Mouse (Mus musculus) ES-E14 (cell line): Measurements from ENCODE around the gene Sertad2. TPM values are rescaled to one million over a fixed set of nuclear protein-coding genes. Genes with fewer than 3 reads are reported as not detected.

Source experiments
- DNase-seq: peaks from one replicate; pipeline ENCODE4 v3.0.0-alpha.2; 2013; ENCODE audit warnings: low read depth, low spot score
- H3K27ac ChIP-seq: 2 replicates; pipeline ENCODE4 v1.5.1; 2012; ENCODE audit warnings: low read depth, mild to moderate bottlenecking, low read length, moderate library complexity, mixed read lengths; ENCODE audit not compliant: poor library complexity, insufficient read depth, severe bottlenecking
- H3K36me3 ChIP-seq: 2 replicates; pipeline ENCODE4 v1.6.1; 2012; ENCODE audit warnings: mild to moderate bottlenecking, low read length, moderate library complexity, mixed read lengths; ENCODE audit not compliant: control insufficient read depth, poor library complexity, insufficient read depth, severe bottlenecking
- H3K4me1 ChIP-seq, 2 experiments: fragments of 150-350 bp in 1 of 2; sonication (generic) in 1 of 2; 2 replicates each; pipeline ENCODE4 v1.6.1; 2012; ENCODE audit warnings: low read length in 2 of 2, mild to moderate bottlenecking in 1 of 2, mixed read lengths in 1 of 2; ENCODE audit not compliant: control insufficient read depth in 2 of 2, insufficient read depth in 2 of 2, poor library complexity in 1 of 2
- H3K4me3 ChIP-seq, 2 experiments: fragments of 150-350 bp in 1 of 2; sonication (generic) in 1 of 2; 2 replicates each; pipeline ENCODE4 v1.5.1; 2012; ENCODE audit warnings: low read length in 2 of 2, low read depth in 1 of 2, mild to moderate bottlenecking in 1 of 2, mixed read lengths in 1 of 2; ENCODE audit not compliant: insufficient read depth in 1 of 2, poor library complexity in 1 of 2, severe bottlenecking in 1 of 2
- H3K9ac ChIP-seq: 2 replicates; pipeline ENCODE4 v1.6.1; 2012; ENCODE audit warnings: low read depth, mild to moderate bottlenecking, low read length, mixed read lengths; ENCODE audit not compliant: poor library complexity, insufficient read depth, severe bottlenecking
- H3K9me3 ChIP-seq: fragments of 150-350 bp; sonication (generic); 2 replicates; pipeline ENCODE4 v1.6.1; 2012; ENCODE audit warnings: low read depth, mild to moderate bottlenecking, low read length; ENCODE audit not compliant: control insufficient read depth, insufficient read depth
- CHD2 ChIP-seq: IDR thresholded peaks from 2 replicates; pipeline ENCODE4 v1.6.1; 2014; ENCODE audit warnings: mild to moderate bottlenecking, low read depth, low read length, inconsistent platforms
- HCFC1 ChIP-seq: IDR thresholded peaks from 2 replicates; pipeline ENCODE4 v1.6.1; 2012; ENCODE audit warnings: low read length, inconsistent platforms, borderline replicate concordance; ENCODE audit not compliant: insufficient read depth
- MAFK ChIP-seq: IDR thresholded peaks from 2 replicates; pipeline ENCODE4 v1.6.1; 2014; ENCODE audit warnings: mild to moderate bottlenecking, low read depth, low read length, inconsistent platforms; ENCODE audit not compliant: insufficient read depth
- ZC3H11A ChIP-seq: IDR thresholded peaks from 2 replicates; pipeline ENCODE4 v1.6.1; 2012; ENCODE audit warnings: low read depth, mild to moderate bottlenecking, inconsistent platforms, low read length, borderline replicate concordance
- ZNF384 ChIP-seq: IDR thresholded peaks from 2 replicates; pipeline ENCODE4 v1.6.1; 2012; ENCODE audit warnings: low read depth, low read length, inconsistent platforms
- in situ Hi-C, 2 experiments: fragments of 600-800 bp; cut with MboI; formaldehyde crosslinking; loops; one replicate each; pipeline ENCODE4 v1.15.1; 2025; ENCODE audit warnings: low sequenced_read_pairs in 2 of 2, inconsistent platforms in 1 of 2; ENCODE audit not compliant: unreplicated experiment in 2 of 2
- total RNA-seq: library from RNA; depleted of rRNA; stranded (reverse); fragments of 300-350 nt; gene quantifications from 2 replicates; pipeline ENCODE4 v1.2.3, GENCODE M21; 2012

The Sertad2 gene
- total RNA-seq, 1 experiment, result 16.0 TPM

DNA sequence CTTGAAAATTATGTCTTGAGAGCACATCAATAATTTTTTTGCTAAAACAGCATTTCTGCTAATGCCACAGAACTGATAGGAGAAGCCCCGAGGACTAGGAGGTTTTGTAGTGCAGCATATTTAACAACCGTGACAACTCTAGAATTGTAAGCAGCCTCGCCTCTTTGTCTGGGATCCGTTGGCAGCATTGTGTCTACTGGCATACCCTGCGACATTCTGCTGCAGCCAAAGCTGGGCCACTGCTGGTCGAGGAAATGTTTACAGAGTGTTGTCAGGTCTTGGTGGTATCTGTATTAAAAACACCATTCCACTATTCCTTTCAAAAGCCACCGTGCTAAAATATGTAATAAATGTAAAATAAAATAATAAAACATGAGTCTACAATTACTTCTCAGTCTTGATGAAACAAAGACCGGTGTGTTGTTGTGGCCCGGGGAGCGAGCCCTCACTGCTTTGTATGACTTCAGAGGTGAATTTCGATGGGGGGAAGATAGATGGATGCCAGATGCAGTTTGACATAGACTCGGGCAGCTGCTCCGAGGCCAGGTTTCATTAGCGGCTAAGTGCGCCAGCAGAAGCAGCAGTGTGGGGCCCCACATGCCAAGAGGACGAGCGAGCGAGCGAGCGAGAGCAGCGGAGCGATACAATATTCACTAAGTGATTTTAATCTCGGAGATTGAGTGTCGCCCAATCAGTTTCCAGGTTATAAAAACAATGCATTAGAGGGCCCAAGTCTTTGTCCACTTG is 60.2 kb downstream of the Sertad2 start:
- H3K36me3 ChIP-seq, result no peaks in the 10 kb centered on the region
- no peak for DNase-seq
- peaks cover 0 to 8% of the 10 kb centered on the region in 2 experiments; a peak in 2 of 4 replicates for H3K4me1 ChIP-seq
- no peaks in the 10 kb centered on the region for H3K9me3 ChIP-seq
- H3K9ac ChIP-seq, result no peak overlapping the region
- H3K27ac ChIP-seq, result no peak overlapping the region
- in situ Hi-C loops, result no loop called here
- no peak overlapping the region for H3K4me3 ChIP-seq
- TF ChIP-seq HCFC1, result no peak
- no peak for TF ChIP-seq MAFK
- TF ChIP-seq ZC3H11A, result no peak
- no peak for TF ChIP-seq ZNF384
- TF ChIP-seq CHD2, result no peak

DNA sequence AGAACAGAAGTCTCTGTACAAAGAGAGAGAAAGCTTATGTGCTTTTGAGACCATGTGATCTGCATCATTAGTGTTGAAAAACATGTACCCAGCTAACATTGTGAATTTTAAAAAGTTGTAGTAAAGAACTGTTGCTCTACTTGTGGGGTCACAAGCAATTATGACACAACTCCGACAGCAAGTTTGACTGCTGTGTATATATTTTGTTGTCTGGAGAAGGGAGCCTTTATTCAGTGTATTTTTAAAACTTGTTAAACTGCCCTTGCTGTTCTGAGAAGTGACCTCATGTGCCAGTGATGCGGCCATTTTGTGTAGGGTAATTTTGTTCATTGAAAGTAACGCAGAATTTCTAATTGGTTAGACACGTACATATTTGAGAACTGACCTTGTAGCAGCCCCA is 61.1 kb downstream of the Sertad2 start:
- peaks cover 0 to 11% of the 10 kb centered on the region in 2 experiments; a peak in 2 of 4 replicates for H3K4me1 ChIP-seq
- H3K9me3 ChIP-seq, result no peaks in the 10 kb centered on the region
- no peak overlapping the region for H3K4me3 ChIP-seq
- TF ChIP-seq MAFK, result no peak
- TF ChIP-seq HCFC1, result no peak
- no peak for TF ChIP-seq ZNF384
- no peak for TF ChIP-seq CHD2
- TF ChIP-seq ZC3H11A, result no peak
- H3K27ac ChIP-seq, result no peak overlapping the region
- H3K36me3 ChIP-seq, result no peaks in the 10 kb centered on the region
- no peak overlapping the region for H3K9ac ChIP-seq
- DNase-seq, result no peak
- in situ Hi-C loops, result no loop called here

DNA sequence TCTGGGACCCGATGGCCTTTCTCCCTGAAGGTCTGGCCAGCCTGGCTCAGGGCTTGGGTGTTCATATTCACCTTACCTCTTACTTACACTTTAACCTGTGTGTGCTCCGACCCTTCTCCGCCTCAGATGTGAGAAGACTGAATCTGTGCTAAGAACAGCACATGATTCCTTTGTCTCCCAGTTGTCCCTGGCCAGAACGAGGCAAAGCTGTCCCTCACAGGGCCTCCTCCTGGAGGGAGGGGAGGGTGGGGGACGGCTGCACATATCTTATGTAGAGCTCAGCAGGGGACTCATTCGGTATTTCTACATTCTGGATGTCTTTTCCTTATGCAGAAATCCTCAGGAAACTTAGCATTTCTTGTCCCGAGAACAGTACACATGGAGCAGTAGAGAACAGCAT is 62.6 kb downstream of the Sertad2 start:
- DNase-seq, result no peak
- no peak for TF ChIP-seq ZNF384
- no peak for TF ChIP-seq CHD2
- no peak for TF ChIP-seq MAFK
- no peak for TF ChIP-seq ZC3H11A
- TF ChIP-seq HCFC1, result no peak
- peak overlapping the region; percentile 19; the same call in 1 of the 2 replicates for H3K27ac ChIP-seq
- no peak overlapping the region for H3K4me3 ChIP-seq
- in situ Hi-C loops, result no loop called here
- H3K9ac ChIP-seq, result no peak overlapping the region
- no peaks in the 10 kb centered on the region for H3K9me3 ChIP-seq
- H3K36me3 ChIP-seq, result no peaks in the 10 kb centered on the region
- H3K4me1 ChIP-seq, result peaks cover 0 to 11% of the 10 kb centered on the region in 2 experiments; a peak in 2 of 4 replicates

DNA sequence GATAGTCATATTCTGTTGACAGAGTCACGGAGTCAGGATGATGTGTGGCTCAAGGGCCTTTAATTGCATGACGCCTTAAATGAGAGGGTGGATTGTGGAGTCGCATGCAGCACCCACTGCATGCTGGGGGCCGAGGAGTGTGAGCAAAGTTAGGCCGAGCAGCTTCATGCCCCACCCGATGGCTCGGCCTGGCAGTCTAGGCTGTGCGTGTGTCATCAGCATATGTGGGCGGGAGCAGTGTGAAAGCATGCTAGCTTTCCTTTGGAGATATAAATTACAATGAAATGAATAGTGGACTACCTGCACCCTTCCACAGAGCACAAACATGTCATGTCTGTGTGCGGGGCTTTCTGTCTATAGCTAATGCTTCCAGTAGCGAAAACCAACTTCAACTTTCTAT is 65.4 kb downstream of the Sertad2 start:
- Histone ChIP-seq H3K27ac (no peak overlapping the region), H3K9ac (no peak overlapping the region), H3K4me1 (peaks cover 0 to 11% of the 10 kb centered on the region in 2 experiments; a peak in 2 of 4 replicates), H3K4me3 (no peak overlapping the region), H3K9me3 (no peaks in the 10 kb centered on the region), H3K36me3 (no peaks in the 10 kb centered on the region)
- no peak for TF ChIP-seq MAFK
- no peak for DNase-seq
- in situ Hi-C loops, result no loop called here

DNA sequence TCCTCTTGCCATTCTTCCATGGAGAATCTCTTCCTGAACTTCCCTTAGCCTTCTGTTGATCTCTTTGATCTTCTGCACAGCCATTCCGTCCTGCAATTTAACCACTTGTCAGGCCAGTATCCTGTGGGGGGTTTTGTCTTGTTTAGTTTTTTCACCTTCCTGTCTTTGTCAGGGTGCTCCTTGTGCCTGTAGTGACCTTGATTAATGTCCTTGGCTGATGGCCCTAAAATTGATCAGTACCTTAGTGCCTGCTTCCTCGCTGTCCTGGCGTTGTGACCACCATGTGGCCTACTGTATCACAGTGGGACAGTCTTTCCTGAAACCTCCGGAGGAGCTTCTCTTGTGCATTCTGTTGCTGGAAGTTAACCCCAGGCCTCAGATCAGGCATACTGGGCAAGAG is 70.2 kb downstream of the Sertad2 start:
- no peak overlapping the region for H3K9ac ChIP-seq
- peaks cover 0 to 4% of the 10 kb centered on the region in 2 experiments; a peak in 2 of 4 replicates for H3K4me1 ChIP-seq
- in situ Hi-C loops, result no loop called here
- DNase-seq, result no peak
- no peaks in the 10 kb centered on the region for H3K36me3 ChIP-seq
- H3K9me3 ChIP-seq, result no peaks in the 10 kb centered on the region
- no peak overlapping the region for H3K4me3 ChIP-seq
- TF ChIP-seq CHD2 (no peak), ZNF384 (no peak), HCFC1 (no peak), ZC3H11A (no peak), MAFK (no peak)
- no peak overlapping the region for H3K27ac ChIP-seq
